Mouse (Mus musculus) CH12.LX (cell line): Measurements from ENCODE around the gene Bcl10. TPM values are rescaled to one million over a fixed set of nuclear protein-coding genes. Genes with fewer than 3 reads are reported as not detected.
"Not testable (repeated sequence)": the region's sequence is repeated elsewhere in the genome, so short reads cannot be mapped to it uniquely, and the experiment has no call there.

Experiments
- DNase-seq: peaks from one replicate; pipeline ENCODE4 v3.0.0-alpha.2; 2013; ENCODE audit errors: extremely low read depth
- H3K27ac ChIP-seq: 2 replicates; pipeline ENCODE4 v1.5.1; 2012; ENCODE audit warnings: low read depth, mild to moderate bottlenecking, control low read depth, moderate library complexity; ENCODE audit not compliant: insufficient read depth
- H3K27me3 ChIP-seq: replicated peaks from 2 replicates; pipeline ENCODE3; 2012; ENCODE audit warnings: inconsistent platforms
- H3K36me3 ChIP-seq, 2 experiments: replicated peaks in 1 of 2; 2 replicates each; pipeline versions ENCODE3 to v1.6.1; 2012; ENCODE audit warnings: inconsistent platforms in 1 of 2, low read length in 1 of 2, mild to moderate bottlenecking in 1 of 2, mixed read lengths in 1 of 2, moderate library complexity in 1 of 2; ENCODE audit not compliant: control insufficient read depth in 1 of 2, insufficient read depth in 1 of 2
- H3K4me1 ChIP-seq, 2 experiments: 2 replicates each; pipeline ENCODE4 v1.6.1; 2012; ENCODE audit warnings: inconsistent platforms in 1 of 2, moderate library complexity in 1 of 2; ENCODE audit not compliant: insufficient read depth in 2 of 2, control insufficient read depth in 1 of 2
- H3K4me2 ChIP-seq: 2 replicates; pipeline ENCODE4 v1.6.1; 2012; ENCODE audit warnings: low read depth, mild to moderate bottlenecking, control low read depth; ENCODE audit not compliant: poor library complexity, insufficient read depth, severe bottlenecking
- H3K4me3 ChIP-seq, 3 experiments: fragments of 150-350 bp in 1 of 3; sonication (generic) in 1 of 3; replicated peaks in 1 of 3; 2 replicates each; pipeline versions ENCODE3 to v1.5.1; 2011 to 2012; ENCODE audit warnings: low read depth in 2 of 3, low read length in 2 of 3, mild to moderate bottlenecking in 2 of 3, moderate library complexity in 2 of 3, control low read depth in 1 of 3, improper control_type of control experiment in 1 of 3, inconsistent platforms in 1 of 3, mixed read lengths in 1 of 3; ENCODE audit not compliant: poor library complexity in 1 of 3
- H3K79me2 ChIP-seq: replicated peaks from 2 replicates; pipeline ENCODE4 v1.6.1; 2012; ENCODE audit warnings: mild to moderate bottlenecking, moderate library complexity; ENCODE audit not compliant: control insufficient read depth, poor library complexity, insufficient read depth, severe bottlenecking; ENCODE audit errors: extremely low read depth
- H3K9ac ChIP-seq: 2 replicates; pipeline ENCODE4 v1.6.1; 2012; ENCODE audit warnings: low read depth, mild to moderate bottlenecking, control low read depth, moderate library complexity; ENCODE audit not compliant: insufficient read depth
- H3K9me3 ChIP-seq: replicated peaks from 2 replicates; pipeline ENCODE3; 2012; ENCODE audit warnings: low read length, inconsistent platforms, mixed read lengths
- BHLHE40 ChIP-seq: IDR thresholded peaks from 2 replicates; pipeline ENCODE4 v1.6.1; 2011; ENCODE audit warnings: mild to moderate bottlenecking, low read depth, low read length, improper control_type of control experiment
- CHD1 ChIP-seq: IDR thresholded peaks from 2 replicates; pipeline ENCODE4 v1.6.1; 2012; ENCODE audit warnings: low read depth, low read length, improper control_type of control experiment, inconsistent platforms
- CHD2 ChIP-seq: IDR thresholded peaks from 2 replicates; pipeline ENCODE4 v1.6.1; 2011; ENCODE audit warnings: low read length, improper control_type of control experiment
- IRF4 ChIP-seq: IDR thresholded peaks from 2 replicates; pipeline ENCODE4 v1.6.1; 2014; ENCODE audit warnings: low read depth, mild to moderate bottlenecking, inconsistent platforms, low read length, improper control_type of control experiment
- JUN ChIP-seq: IDR thresholded peaks from 2 replicates; pipeline ENCODE4 v1.6.1; 2011; ENCODE audit warnings: low read depth, mild to moderate bottlenecking, low read length, improper control_type of control experiment, moderate library complexity; ENCODE audit not compliant: insufficient read depth
- RAD21 ChIP-seq: IDR thresholded peaks from 2 replicates; pipeline ENCODE4 v1.6.1; 2011; ENCODE audit warnings: low read depth, mild to moderate bottlenecking, low read length, improper control_type of control experiment, moderate library complexity
- SMC3 ChIP-seq: IDR thresholded peaks from 2 replicates; pipeline ENCODE4 v1.6.1; 2011; ENCODE audit warnings: low read depth, low read length, improper control_type of control experiment
- TBP ChIP-seq: conservative IDR thresholded peaks from 2 replicates; pipeline ENCODE4 v1.6.1; 2011; ENCODE audit warnings: low read depth, low read length, improper control_type of control experiment
- TCF12 ChIP-seq: IDR thresholded peaks from 2 replicates; pipeline ENCODE4 v1.6.1; 2014; ENCODE audit warnings: low read depth, mild to moderate bottlenecking, inconsistent platforms, low read length, improper control_type of control experiment
- UBTF ChIP-seq: IDR thresholded peaks from 2 replicates; pipeline ENCODE4 v1.6.1; 2012; ENCODE audit warnings: low read depth, mild to moderate bottlenecking, inconsistent platforms, low read length, improper control_type of control experiment, moderate library complexity
- USF2 ChIP-seq: conservative IDR thresholded peaks from 2 replicates; pipeline ENCODE4 v1.6.1; 2011; ENCODE audit warnings: low read depth, low read length, improper control_type of control experiment
- ZC3H11A ChIP-seq: IDR thresholded peaks from 2 replicates; pipeline ENCODE4 v1.6.1; 2012; ENCODE audit warnings: low read depth, mild to moderate bottlenecking, inconsistent platforms, low read length, improper control_type of control experiment
- ZKSCAN1 ChIP-seq: IDR thresholded peaks from 2 replicates; pipeline ENCODE4 v1.6.1; 2012; ENCODE audit warnings: low read depth, inconsistent platforms, low read length, improper control_type of control experiment, borderline replicate concordance
- ZNF384 ChIP-seq: IDR thresholded peaks from 2 replicates; pipeline ENCODE4 v1.6.1; 2012; ENCODE audit warnings: low read depth, low read length, improper control_type of control experiment, inconsistent platforms
- dilution Hi-C: fragments of 300-500 bp; cut with MboI; formaldehyde crosslinking; loops from 2 replicates; pipeline ENCODE4 v1.14.3; 2020; ENCODE audit warnings: low sequenced_read_pairs; ENCODE audit not compliant: extremely low pct_unique_long_range_greater_than_20kb, extremely low pct_ligation_motif_present
- in situ Hi-C: fragments of 300-500 bp; cut with MboI; formaldehyde crosslinking; loops from 3 replicates; pipeline ENCODE4 v1.14.3; 2019; ENCODE audit warnings: low sequenced_read_pairs, low pct_ligation_motif_present, low pct_unique_long_range_greater_than_20kb, mixed read lengths
- polyA plus RNA-seq: library from polyadenylated mRNA; unstranded; fragments of >175 nt; gene quantifications from 2 replicates; pipeline ENCODE4 v1.2.1, GENCODE M21; 2012; ENCODE audit warnings: low read depth; ENCODE audit not compliant: insufficient read length
- total RNA-seq, 2 experiments: library from RNA; depleted of rRNA; stranded (reverse); fragments of 300-350 nt in 1 of 2; fragments of >200 nt in 1 of 2; gene quantifications; 2 replicates each; pipeline ENCODE4 v1.2.3; 2012 to 2014

Gene Bcl10
- total and polyA plus RNA-seq, 3 experiments: 73.6 to 177 (median 103) TPM

GRCm38 (mm10) chr3:145878867-145879266 is 43.7 kb upstream of the Bcl10 start:
- H3K9me3 ChIP-seq, H3K4me3 ChIP-seq, dilution Hi-C loops, in situ Hi-C loops, H3K36me3 ChIP-seq, H3K27ac ChIP-seq, H3K4me2 ChIP-seq, H3K27me3 ChIP-seq, DNase-seq, H3K79me2 ChIP-seq, H3K4me1 ChIP-seq, H3K9ac ChIP-seq: not testable (repeated sequence)

- DNase-seq: no peak
- TF ChIP-seq ZKSCAN1 (no peak), USF2 (no peak), ZC3H11A (no peak), JUN (no peak), IRF4 (no peak), BHLHE40 (no peak), TCF12 (no peak), CHD2 (no peak)
- Histone ChIP-seq H3K27me3 (no peaks in the 10 kb centered on the region), H3K36me3 (no peaks in the 10 kb centered on the region), H3K4me2 (no peak overlapping the region), H3K4me3 (no peak overlapping the region), H3K9me3 (no peaks in the 10 kb centered on the region), H3K4me1 (peaks cover 0 to 8% of the 10 kb centered on the region in 2 experiments; a peak in 1 of 4 replicates), H3K9ac (no peak overlapping the region), H3K27ac (no peak overlapping the region), H3K79me2 (no peaks in the 10 kb centered on the region)
- in situ Hi-C loops: no loop called here
- dilution Hi-C loops: no loop called here
Observed at GRCm38 (mm10) chr3:145880335-145880734, 42.3 kb upstream of the Bcl10 start.

GRCm38 (mm10) chr3:145882076-145882874 is 40.3 kb upstream of the Bcl10 start:
- DNase-seq: no peak
- H3K9me3 ChIP-seq: no peaks in the 10 kb centered on the region
- H3K79me2 ChIP-seq: no peaks in the 10 kb centered on the region
- in situ Hi-C loops: no loop called here
- no peak overlapping the region for H3K27ac ChIP-seq
- TF ChIP-seq CHD1: no peak
- TF ChIP-seq RAD21: no peak
- no peak for TF ChIP-seq ZNF384
- no peak for TF ChIP-seq SMC3
- peak; percentile 95; the same call in 1 of the 2 replicates for TF ChIP-seq UBTF
- peak; percentile 93 for TF ChIP-seq TBP
- H3K9ac ChIP-seq: no peak overlapping the region
- no peak overlapping the region for H3K4me3 ChIP-seq
- no peak overlapping the region for H3K4me2 ChIP-seq
- H3K36me3 ChIP-seq: no peaks in the 10 kb centered on the region
- H3K27me3 ChIP-seq: no peaks in the 10 kb centered on the region
- dilution Hi-C loops: no loop called here
- H3K4me1 ChIP-seq: peaks cover 0 to 18% of the 10 kb centered on the region in 2 experiments; a peak in 2 of 4 replicates
